Mouse (Mus musculus) heart, adult 18-20 months (tissue): ENCODE measurements around the gene Scfd2. TPM values are rescaled to one million over a fixed set of nuclear protein-coding genes. Genes with fewer than 3 reads are reported as not detected.

Experiments used
- DNase-seq, 2 experiments: peaks; one replicate each; pipeline ENCODE4 v3.0.0; 2021 to 2022; ENCODE audit warnings: mixed read lengths in 1 of 2
- total RNA-seq, 2 experiments: library from RNA; stranded (reverse); gene quantifications; 2 replicates each; pipeline ENCODE4 v1.2.3; 2021

The Scfd2 gene
- total RNA-seq, 2 experiments from 2014 or later, result 11.7 to 13.8 TPM

- DNase-seq, result no peak
Measured at GRCm38 (mm10) chr5:74365408-74365807, 166.2 kb downstream of the Scfd2 start.

GRCm38 (mm10) chr5:74363296-74363695 is 168.3 kb downstream of the Scfd2 start:
- DNase-seq, result no peak

- peak; percentile 38 to 52 for DNase-seq
Measured at GRCm38 (mm10) chr5:74361531-74361930, 170.0 kb downstream of the Scfd2 start.

DNA sequence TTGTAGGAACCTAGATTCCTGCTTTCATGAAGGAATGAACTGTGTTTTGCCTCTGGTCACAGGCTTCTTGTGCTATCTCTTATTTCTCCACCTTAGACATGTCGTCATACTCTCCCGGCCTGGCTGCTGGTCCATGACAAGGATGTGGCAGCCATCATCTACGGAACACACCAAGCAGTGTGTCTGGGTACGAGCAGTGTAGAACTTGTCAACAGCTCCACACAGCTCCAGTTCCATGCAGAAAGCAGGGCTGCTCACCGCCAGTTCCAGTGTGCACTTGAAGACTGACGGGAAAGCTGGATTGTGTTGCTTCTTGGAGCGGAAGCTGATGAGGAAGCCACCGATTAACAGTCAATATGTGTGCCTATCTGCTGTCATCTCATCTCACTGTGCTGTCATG is 173.5 kb downstream of the Scfd2 start:
- no peak for DNase-seq

GRCm38 (mm10) chr5:74355416-74356177 is 176.0 kb downstream of the Scfd2 start:
- no peak for DNase-seq

DNA sequence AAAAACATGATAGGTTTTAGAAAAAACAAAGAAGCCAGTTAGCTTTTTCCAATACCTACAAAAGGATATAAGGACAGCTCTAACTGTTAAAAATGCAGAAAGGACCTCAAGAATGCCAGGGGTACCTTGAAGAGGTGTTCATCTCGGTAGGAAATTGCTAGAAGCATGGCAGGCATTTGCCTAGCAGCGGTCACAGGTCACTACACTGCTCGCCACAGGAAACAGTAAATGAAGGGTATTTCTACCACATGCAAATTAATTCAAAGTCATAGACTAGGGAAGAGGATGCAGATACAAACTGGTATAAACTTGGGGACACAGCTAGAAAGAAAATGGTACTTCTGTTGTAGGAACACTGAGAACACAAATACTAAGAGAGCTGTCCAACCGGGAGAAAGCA is 180.7 kb downstream of the Scfd2 start:
- DNase-seq, result no peak

GRCm38 (mm10) chr5:74348079-74348870 is 183.3 kb downstream of the Scfd2 start:
- DNase-seq, result no peak

DNA sequence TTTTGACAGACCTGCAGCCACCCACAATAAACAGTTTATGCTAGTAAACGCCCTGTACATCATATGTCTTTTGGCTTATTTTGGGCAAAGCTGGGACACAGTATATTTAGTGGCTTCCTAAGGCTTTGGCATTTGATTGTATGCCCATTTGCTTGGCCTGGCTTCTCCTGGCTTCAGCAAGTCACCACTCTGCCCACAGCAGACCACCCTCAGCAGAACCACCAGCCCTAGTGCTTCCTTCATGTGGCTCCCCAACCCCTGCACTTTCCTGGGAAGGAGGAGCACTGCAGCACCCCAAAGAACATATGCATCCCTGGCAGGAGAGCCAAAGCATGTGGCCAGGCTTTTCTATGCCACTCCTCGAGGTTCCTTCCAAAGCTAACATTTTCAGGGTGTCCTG is 188.5 kb downstream of the Scfd2 start:
- no peak for DNase-seq

DNA sequence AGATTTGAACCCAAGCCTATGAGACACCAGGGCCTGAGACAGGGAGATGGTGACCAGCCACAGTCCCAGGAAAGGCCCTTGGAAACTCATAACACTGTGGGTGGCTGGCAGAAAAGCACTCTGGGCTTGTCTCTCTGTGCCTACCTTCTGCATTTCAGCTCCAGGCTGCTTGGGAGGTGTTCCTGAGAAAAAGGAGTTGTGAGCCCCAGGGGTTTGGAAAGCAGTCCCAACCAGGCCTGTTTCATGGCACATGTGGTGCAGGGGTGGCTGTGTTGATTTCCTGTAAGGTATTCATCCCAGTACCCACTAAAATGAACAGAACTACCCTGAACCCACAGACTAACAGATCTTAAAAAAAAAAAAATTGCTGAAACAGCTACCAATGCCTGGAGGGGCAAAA is 189.0 kb downstream of the Scfd2 start:
- no peak for DNase-seq

DNA sequence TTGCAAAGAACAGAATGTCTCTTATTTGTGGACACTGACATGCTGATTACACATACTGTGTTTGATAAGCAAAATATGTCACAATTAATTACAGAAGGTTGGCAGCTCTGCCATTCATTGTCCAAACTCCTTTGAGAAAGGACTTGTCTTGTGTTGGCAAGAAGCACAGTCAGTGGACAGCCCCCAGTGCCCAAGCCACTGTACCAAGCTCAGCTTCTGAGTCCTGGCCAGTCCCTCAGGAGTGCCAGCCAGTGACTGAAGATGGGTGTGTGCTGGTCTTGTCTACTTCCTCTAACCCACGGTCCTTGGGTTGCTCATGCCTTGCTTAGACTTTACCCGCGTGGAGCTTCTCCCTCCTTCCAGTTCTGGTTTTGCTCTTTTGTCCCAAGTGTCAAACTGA is 194.1 kb downstream of the Scfd2 start:
- peak in 1 of 2 experiments; percentile 12 for DNase-seq

- no peak for DNase-seq
Measured at GRCm38 (mm10) chr5:74336780-74337179, 194.8 kb downstream of the Scfd2 start.

- no peak for DNase-seq
Measured at GRCm38 (mm10) chr5:74333258-74333657, 198.3 kb downstream of the Scfd2 start.

GRCm38 (mm10) chr5:74326228-74326627 is 205.3 kb downstream of the Scfd2 start:
- no peak for DNase-seq

GRCm38 (mm10) chr5:74321010-74321746 is 210.4 kb downstream of the Scfd2 start:
- peak in 1 of 2 experiments; percentile 50 for DNase-seq

GRCm38 (mm10) chr5:74319551-74319950 is 212.0 kb downstream of the Scfd2 start:
- no peak for DNase-seq

DNA sequence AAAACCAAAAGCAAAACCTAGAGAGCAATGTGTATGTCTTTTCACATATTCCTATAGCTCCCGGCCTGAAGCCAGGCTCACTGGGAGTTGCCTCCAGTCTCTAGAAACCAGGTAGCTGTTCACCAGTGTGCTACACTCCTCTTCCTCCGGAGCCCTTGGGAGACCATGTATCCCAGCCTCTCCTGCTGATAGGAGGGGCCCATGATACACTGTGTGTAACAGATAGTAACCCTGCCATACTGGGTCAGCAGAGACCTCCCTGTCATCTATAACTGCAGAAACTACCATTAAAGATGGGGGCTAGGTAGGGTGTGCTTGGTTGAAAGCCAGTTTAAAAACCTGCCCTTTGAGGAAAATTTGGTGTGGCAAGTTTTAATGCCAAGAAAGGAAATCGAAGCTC is 214.4 kb downstream of the Scfd2 start:
- no peak for DNase-seq

DNA sequence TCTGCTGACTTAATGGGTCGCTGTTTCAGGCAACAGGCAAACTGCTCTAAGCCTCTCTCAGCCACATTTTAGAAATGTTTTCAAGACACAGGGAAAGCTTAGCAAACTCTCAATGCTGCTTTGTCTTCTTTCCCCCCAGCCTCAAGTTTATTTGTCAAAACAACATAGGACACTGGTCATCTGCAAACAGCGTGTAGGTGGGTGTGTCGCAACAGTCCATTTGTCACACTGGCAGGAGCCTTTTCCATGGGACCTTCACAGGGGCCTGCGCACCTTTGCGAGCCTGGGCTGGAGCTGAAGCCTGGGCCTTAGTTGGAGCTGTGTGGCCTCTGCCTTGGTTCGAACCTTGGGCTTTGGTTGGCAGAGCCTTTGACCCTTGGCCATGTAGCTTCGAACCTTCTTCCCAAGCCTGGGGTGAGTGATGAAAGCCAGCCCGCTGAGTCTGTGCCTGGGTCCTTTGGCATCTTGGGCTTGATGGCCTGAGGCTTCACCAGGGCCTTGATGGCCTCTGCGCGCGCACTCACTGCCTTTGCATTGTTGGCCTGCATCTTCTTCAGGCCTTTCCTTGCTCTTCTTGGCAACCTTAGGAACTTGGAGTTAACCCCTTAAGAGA is 215.1 kb downstream of the Scfd2 start:
- no peak for DNase-seq

DNA sequence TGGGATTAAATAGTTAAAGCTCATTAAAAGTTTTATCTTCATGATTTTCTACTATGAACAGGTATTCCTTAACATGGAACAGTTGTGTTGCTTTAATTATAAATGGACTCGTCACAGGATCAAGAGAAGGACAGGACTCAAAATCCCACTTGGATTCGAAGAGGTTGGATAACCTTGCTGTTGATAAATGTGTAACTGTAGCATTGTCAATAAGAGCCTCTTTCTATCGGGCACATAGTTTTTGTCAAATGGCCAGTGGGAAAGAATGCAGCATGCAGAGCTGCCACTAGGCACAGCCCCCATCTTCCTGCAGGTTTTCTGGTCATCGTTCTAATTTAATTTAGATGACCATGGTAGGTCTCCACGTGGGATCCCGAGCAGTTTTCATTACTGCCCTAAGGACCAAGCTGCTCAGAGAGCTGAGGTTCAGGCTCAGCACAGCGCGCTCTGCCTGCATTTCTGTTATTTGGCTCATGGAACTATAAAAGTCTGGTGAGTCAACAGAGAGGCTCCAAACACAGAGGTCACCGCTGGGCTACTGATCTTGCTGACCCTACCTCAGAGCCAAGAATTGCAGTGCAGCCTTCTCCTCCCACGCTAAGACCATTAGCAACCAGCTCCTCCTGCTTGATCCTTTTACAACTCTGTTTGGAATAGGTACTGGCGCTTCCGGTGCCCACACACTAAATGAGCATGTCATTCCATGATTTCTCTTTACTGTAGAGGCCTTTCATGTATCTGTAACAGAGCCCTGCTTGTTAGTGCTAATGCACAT is 215.9 kb downstream of the Scfd2 start:
- peak; percentile 51 to 82 for DNase-seq

DNA sequence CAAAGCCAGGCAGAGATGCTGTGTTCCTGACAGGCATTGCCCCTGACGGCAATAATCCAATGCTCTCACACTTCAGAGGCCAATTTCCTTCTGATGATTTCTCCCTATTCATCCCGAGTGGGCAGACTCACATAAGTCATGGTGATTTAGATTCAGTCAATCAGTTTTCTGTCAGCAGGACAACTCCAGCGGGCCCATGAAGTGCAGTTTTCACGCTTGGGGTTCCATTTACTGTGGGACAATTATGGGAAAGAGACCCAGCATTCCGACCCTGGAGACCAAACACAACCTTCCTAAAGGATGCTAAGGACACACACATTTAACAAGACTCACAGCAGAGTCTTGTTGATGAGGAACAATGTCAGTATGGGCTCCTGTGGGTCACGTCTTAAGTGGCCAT is 217.1 kb downstream of the Scfd2 start:
- DNase-seq, result no peak

DNA sequence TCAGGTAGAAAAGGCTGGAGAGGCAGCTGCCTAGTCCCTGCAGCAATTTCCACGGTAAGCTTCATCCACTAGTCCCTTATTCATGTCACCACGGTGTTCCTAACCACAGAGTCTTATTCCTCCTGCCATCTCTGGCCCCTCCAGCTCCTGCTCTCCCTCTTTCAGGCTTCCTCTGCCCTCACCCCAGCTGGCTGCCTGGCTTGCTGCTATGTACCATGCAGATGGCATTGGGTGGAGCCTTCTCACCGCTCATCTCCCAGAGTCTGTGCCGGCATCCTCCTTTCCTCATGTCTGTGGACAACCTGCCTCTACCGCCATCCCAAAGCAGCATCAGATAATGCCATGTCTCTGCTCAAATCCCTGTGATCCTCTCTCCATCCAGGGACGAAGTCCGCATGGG is 218.0 kb downstream of the Scfd2 start:
- DNase-seq, result no peak

GRCm38 (mm10) chr5:74311865-74312264 is 219.7 kb downstream of the Scfd2 start:
- DNase-seq, result peak; percentile 58 to 66
